Mouse (Mus musculus): ENCODE results near the gene Celf5. TPM values are rescaled to one million over a fixed set of nuclear protein-coding genes. Genes with fewer than 3 reads are reported as not detected.
A peak's percentile ranks its signal among the peaks of the same experiment; 100 is the strongest.

Celf5 gene
- polyA plus RNA-seq, 1 experiment = 309 TPM

- Histone ChIP-seq H3K4me1 (ENCODE audit: control insufficient read depth, insufficient read depth, low read length) (peaks cover 4% of the 10 kb centered on the region), H3K27ac (ENCODE audit: insufficient read depth, low read length) (no peak overlapping the region), H3K4me3 (ENCODE audit: insufficient read depth, low read length) (peak overlapping the region; percentile 87; the same call in 1 of the 2 replicates)
- TF ChIP-seq CTCF (IDR thresholded peaks at IDR 0.05; ENCODE audit: extremely low read depth, insufficient read depth, low read length) (no peak), POLR2A (IDR thresholded peaks at IDR 0.05; ENCODE audit: extremely low read depth, insufficient read depth, low read length) (no peak)
Measured at GRCm38 (mm10) chr10:81494260-81495041, 11.9 kb upstream of the Celf5 start.

- TF ChIP-seq CTCF (IDR thresholded peaks at IDR 0.05; ENCODE audit: extremely low read depth, insufficient read depth, low read length) (0 out of 2 replicates have a peak, but pooled peaks have one; percentile 3), POLR2A (IDR thresholded peaks at IDR 0.05; ENCODE audit: extremely low read depth, insufficient read depth, low read length) (no peak)
- no peak overlapping the region for H3K4me3 ChIP-seq (ENCODE audit: insufficient read depth, low read length)
- H3K27ac ChIP-seq (ENCODE audit: insufficient read depth, low read length) = no peak overlapping the region
- peaks cover 4% of the 10 kb centered on the region for H3K4me1 ChIP-seq (ENCODE audit: control insufficient read depth, insufficient read depth, low read length)
Measured at GRCm38 (mm10) chr10:81493601-81494220, 11.2 kb upstream of the Celf5 start.

- TF ChIP-seq CTCF (IDR thresholded peaks at IDR 0.05; ENCODE audit: extremely low read depth, insufficient read depth, low read length) (no peak), POLR2A (IDR thresholded peaks at IDR 0.05; ENCODE audit: extremely low read depth, insufficient read depth, low read length) (no peak)
- Histone ChIP-seq H3K4me3 (ENCODE audit: insufficient read depth, low read length) (no peak overlapping the region), H3K27ac (ENCODE audit: insufficient read depth, low read length) (no peak overlapping the region), H3K4me1 (ENCODE audit: control insufficient read depth, insufficient read depth, low read length) (peaks cover 4% of the 10 kb centered on the region)
Measured at GRCm38 (mm10) chr10:81492606-81493240, 10.2 kb upstream of the Celf5 start.

GRCm38 (mm10) chr10:81491018-81491417 is 8.5 kb upstream of the Celf5 start:
- TF ChIP-seq POLR2A (IDR thresholded peaks at IDR 0.05; ENCODE audit: extremely low read depth, insufficient read depth, low read length) (no peak), CTCF (IDR thresholded peaks at IDR 0.05; ENCODE audit: extremely low read depth, insufficient read depth, low read length) (no peak)
- peaks cover 4% of the 10 kb centered on the region for H3K4me1 ChIP-seq (ENCODE audit: control insufficient read depth, insufficient read depth, low read length)
- no peak overlapping the region for H3K27ac ChIP-seq (ENCODE audit: insufficient read depth, low read length)
- H3K4me3 ChIP-seq (ENCODE audit: insufficient read depth, low read length) = no peak overlapping the region

- H3K4me3 ChIP-seq (ENCODE audit: insufficient read depth, low read length) = no peak overlapping the region
- no peak for TF ChIP-seq POLR2A (IDR thresholded peaks at IDR 0.05; ENCODE audit: extremely low read depth, insufficient read depth, low read length)
- no peak for TF ChIP-seq CTCF (IDR thresholded peaks at IDR 0.05; ENCODE audit: extremely low read depth, insufficient read depth, low read length)
- peaks cover 4% of the 10 kb centered on the region for H3K4me1 ChIP-seq (ENCODE audit: control insufficient read depth, insufficient read depth, low read length)
- no peak overlapping the region for H3K27ac ChIP-seq (ENCODE audit: insufficient read depth, low read length)
Measured at GRCm38 (mm10) chr10:81489941-81490340, 7.4 kb upstream of the Celf5 start.

- Histone ChIP-seq H3K4me3 (ENCODE audit: insufficient read depth, low read length) (no peak overlapping the region), H3K27ac (ENCODE audit: insufficient read depth, low read length) (no peak overlapping the region), H3K4me1 (ENCODE audit: control insufficient read depth, insufficient read depth, low read length) (no peaks in the 10 kb centered on the region)
- TF ChIP-seq POLR2A (IDR thresholded peaks at IDR 0.05; ENCODE audit: extremely low read depth, insufficient read depth, low read length) = no peak
- TF ChIP-seq CTCF (IDR thresholded peaks at IDR 0.05; ENCODE audit: extremely low read depth, insufficient read depth, low read length) = no peak
Measured at GRCm38 (mm10) chr10:81488081-81488480, 5.6 kb upstream of the Celf5 start.

- no peak for TF ChIP-seq CTCF (IDR thresholded peaks at IDR 0.05; ENCODE audit: extremely low read depth, insufficient read depth, low read length)
- TF ChIP-seq POLR2A (IDR thresholded peaks at IDR 0.05; ENCODE audit: extremely low read depth, insufficient read depth, low read length) = no peak
- H3K27ac ChIP-seq (ENCODE audit: insufficient read depth, low read length) = no peak overlapping the region
- H3K4me3 ChIP-seq (ENCODE audit: insufficient read depth, low read length) = no peak overlapping the region
- 0 out of 2 replicates have a peak, but pooled peaks cover 2% of the 10 kb centered on the region for H3K4me1 ChIP-seq (ENCODE audit: control insufficient read depth, insufficient read depth, low read length)
Measured at GRCm38 (mm10) chr10:81486496-81486895, 4.0 kb upstream of the Celf5 start.

GRCm38 (mm10) chr10:81485479-81486018 is 3.0 kb upstream of the Celf5 start:
- H3K27ac ChIP-seq (ENCODE audit: insufficient read depth, low read length) = no peak overlapping the region
- TF ChIP-seq POLR2A (IDR thresholded peaks at IDR 0.05; ENCODE audit: extremely low read depth, insufficient read depth, low read length) (peak; percentile 8; the same call in 1 of the 2 replicates), CTCF (IDR thresholded peaks at IDR 0.05; ENCODE audit: extremely low read depth, insufficient read depth, low read length) (no peak)
- no peak overlapping the region for H3K4me3 ChIP-seq (ENCODE audit: insufficient read depth, low read length)
- H3K4me1 ChIP-seq (ENCODE audit: control insufficient read depth, insufficient read depth, low read length) = 0 out of 2 replicates have a peak, but pooled peaks cover 2% of the 10 kb centered on the region

- TF ChIP-seq CTCF (IDR thresholded peaks at IDR 0.05; ENCODE audit: extremely low read depth, insufficient read depth, low read length) = 0 out of 2 replicates have a peak, but pooled peaks have one; percentile 6
- TF ChIP-seq POLR2A (IDR thresholded peaks at IDR 0.05; ENCODE audit: extremely low read depth, insufficient read depth, low read length) = 0 out of 2 replicates have a peak, but pooled peaks have one; percentile 12
- Histone ChIP-seq H3K27ac (ENCODE audit: insufficient read depth, low read length) (no peak overlapping the region), H3K4me1 (ENCODE audit: control insufficient read depth, insufficient read depth, low read length) (peaks cover 3% of the 10 kb centered on the region; the same call in 1 of the 2 replicates), H3K4me3 (ENCODE audit: insufficient read depth, low read length) (no peak overlapping the region)
Measured at GRCm38 (mm10) chr10:81485060-81485449, 2.5 kb upstream of the Celf5 start.

Data from cortical plate, adult 2 months (tissue).